Mouse (Mus musculus) lung, postnatal 25 days (tissue): ENCODE measurements around the gene Fars2.
"Not testable (repeated sequence)": the region's sequence is repeated elsewhere in the genome, so short reads cannot be mapped to it uniquely, and the experiment has no call there.

Source experiments
- DNase-seq: peaks from one replicate; pipeline ENCODE4 v3.0.0; 2022; ENCODE audit warnings: low spot score

Fars2 gene

DNA sequence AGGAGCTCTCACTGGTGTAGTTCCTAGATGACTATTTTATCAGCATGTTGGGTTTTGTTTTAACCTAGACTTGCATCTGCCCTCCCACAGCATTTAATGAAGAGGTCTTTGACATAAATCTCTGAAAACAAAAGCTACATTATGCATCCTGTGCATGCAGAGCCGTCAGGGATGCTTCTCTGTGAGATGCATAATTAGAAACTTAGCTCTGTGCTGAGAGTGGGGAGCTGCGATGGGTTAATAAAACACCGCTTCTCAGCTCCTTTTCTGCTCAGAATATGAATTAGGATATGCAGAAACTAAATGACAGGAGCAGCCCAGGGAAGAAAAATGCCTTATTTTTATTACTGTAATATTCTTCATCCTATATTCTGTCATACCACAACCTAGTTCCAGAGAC lies 251.6 kb downstream of the Fars2 start:
- no peak for DNase-seq

DNA sequence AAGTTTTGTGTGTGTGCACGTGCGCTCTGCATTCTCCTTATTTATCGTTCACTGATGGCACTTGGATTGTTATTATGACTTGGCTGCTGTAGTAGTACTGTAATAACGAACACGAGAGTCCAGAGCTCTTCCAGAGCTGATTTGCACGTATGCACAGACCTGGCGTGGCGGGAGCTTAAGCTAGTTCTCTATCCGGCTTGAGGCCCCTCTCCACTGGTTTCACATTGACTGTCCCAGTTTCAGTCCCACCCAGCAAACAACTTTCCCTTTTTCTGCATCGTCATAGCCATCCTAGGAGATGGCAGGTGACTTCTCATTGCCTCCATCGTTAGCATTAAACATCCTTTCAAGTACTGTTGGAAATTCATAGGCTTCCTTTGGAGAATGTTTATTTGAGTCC lies 252.2 kb downstream of the Fars2 start:
- DNase-seq: no peak

DNA sequence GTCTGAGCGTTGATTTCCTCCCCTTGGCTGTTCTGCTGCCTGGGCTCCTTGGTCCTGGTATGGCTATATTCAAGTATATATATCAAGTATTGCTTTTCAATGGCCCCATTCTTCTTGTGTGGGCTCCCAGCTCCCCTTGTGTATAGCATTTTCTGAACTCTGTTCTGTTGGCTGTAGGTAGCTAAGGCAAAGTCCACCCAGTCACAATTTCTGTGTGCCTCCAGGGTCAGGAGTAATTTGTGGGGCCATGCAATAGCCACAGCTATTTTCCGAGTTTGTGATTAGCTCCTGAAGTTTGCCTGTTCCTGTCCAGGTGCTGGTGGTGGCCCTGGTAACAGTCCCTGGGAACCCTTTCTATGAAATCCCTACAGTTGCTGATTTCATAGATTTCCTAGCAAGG lies 266.0 kb downstream of the Fars2 start:
- no peak for DNase-seq

DNA sequence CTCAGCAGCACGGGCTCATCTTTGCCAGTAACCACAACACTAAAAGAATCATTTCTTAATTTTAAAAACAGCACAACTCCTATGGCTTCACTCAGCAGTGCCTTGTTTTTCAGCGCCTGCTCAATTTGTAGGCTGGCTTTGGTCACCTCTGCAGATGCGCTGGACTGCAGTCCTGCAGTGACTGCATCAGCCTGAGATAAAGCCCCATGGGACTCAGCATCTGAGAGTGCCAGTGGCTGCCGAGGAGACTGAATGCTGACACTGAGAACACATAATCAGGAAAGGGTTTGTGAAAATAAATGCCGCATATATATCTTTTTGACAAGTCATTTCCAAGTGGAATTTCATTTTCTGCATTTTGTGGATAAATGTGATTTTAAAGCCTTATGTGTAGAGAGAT lies 268.9 kb downstream of the Fars2 start:
- no peak for DNase-seq

DNA sequence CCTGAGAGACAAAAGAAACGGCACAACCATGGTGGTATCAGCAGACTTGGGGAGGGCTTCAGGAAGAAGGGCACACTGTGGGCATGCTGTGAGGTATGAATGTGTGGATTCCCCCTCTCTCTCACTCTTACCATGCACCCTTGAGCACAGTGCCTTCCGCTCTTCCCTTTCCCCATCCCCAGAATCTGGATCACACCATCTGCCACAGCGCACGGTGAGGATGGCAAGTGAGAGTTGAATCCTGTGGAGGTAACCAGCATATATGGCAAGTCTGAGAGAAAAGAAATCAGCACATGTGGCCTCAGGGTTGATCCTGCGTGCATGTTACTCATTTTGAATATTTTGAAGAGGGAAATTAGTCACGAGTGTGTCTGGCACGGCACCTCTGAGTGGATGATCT lies 274.7 kb downstream of the Fars2 start:
- DNase-seq: no peak

DNA sequence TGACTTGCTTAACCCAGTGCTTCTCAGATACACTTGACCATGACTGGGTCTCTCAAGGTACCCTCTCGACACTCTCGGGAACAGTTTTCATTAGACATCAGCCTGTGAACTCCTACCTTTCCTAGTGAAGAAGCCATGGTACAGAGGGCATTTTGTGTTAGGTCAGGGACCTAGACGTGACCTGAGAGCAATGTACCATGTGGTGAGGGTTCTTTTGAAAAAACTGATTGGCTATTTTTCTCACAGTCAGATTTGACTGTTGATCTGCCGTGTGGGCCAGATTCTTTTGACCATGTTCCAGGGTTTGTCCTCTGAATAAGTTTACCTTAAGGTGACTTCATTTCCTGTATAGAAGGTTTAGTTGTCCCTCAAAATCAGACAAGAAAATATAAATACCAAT lies 275.5 kb downstream of the Fars2 start:
- DNase-seq: no peak

DNA sequence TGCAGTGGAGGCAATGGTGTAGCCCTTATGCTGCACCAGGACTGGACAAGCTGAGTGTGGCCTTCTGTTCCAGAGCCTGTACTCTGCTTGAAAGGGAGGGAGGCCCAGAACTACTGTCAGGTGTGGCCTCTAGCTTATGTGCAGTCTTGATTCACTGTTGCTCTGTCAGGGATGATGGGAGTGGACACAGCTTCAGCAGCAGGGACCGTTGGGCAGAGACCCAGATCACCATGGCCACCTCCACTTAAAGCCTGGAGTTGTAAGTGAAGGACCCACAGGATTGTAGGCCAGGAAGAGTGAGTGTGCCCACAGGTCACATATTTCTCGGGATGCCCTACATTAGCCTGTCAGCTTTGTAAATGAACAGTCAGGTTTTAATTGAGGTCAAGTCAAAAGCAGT lies 283.8 kb downstream of the Fars2 start:
- no peak for DNase-seq

DNA sequence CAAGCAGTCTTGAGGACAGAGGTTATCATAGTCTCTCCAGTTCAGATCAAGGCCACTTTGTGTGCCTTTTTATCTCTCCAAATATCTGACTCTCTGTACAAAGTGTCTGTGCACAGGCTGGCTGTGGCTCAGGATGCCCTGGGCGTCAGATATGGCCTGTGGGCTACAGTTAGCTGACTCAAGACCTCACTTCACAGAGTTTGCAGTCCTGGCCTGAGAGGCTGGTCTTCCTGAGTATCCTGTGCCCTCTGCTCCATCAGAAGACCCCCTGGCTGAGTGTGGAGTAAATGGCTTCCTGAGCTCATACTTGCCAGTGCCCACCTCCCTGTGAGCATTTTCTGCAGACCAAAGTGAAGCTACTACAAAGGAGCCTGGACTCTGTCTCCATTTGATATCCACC lies 296.1 kb downstream of the Fars2 start:
- DNase-seq: no peak

DNA sequence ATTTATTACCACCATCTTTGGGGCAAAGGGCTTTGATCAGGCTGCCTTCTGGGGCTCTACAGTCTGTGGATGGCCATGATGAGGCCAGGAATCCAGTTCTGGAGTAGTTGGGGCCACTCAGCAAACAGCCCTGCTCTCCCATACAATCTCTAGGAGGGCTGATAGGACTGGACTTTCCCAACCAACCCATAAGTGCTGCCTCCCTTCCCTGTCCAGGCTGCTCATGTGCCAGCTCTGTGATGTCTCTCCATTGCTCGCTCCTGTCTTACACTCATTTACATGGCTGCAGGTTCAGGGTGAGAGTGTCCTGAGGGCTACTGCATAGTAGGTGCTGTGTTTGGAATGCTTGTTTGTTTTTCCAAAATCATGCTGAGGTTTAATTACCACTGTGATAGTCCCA lies 298.0 kb downstream of the Fars2 start:
- DNase-seq: no peak

DNA sequence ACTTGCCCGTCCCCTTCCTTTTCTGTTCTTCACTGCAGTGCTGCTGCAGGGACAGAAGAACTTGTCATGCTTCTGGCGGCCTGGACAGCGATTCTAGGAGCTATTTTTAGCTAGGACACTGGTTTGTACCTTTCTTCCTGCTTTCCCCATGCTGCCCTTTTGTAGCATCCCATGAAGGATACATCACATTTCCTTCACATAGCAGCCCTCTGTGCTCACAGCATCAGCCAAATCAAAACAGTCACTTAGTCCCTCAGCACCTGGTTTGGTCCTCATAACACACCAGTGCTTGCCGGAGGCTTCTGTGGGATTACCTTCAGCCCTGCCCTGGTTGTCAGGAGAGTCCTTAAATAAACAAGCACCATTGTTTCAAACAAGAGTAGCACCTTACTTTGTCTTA lies 299.3 kb downstream of the Fars2 start:
- DNase-seq: no peak

DNA sequence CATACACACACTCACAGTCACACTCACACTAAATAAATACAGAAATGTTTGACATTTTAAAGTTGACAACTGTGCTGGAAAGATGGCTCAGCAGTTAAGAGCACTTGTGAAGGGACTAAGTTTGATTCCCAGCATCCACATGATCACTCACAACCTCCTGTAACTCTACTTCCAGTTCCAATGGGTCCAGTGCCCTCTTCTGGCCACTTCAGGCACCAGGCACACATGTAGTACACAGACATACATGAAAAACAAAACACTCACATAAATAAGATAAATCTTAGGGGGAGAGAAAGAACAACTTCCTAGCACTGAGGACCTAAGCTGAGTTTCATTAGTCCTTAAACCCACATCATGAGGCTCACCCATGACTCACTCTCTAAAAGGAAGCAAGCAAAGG lies 302.1 kb downstream of the Fars2 start:
- DNase-seq: no peak

DNA sequence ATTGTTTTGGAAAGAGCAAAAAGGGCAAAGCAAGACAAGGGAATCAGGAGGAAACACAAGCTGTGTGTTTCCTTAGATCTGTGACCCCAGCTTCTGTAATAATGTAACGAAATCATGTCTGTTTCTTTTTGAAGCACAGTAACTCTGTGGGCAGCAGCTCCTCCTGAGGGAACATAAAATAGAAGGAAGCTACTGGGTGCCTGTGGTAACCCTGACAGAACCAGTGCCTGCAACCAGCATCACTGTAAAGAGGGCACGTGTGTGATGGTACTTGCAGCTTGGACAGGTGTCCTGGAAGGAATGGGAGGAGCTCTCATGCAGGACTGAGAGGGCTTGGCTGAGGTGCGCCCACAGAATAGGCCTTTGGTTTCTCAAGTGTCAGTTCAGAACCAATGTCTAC lies 305.2 kb downstream of the Fars2 start:
- no peak for DNase-seq

DNA sequence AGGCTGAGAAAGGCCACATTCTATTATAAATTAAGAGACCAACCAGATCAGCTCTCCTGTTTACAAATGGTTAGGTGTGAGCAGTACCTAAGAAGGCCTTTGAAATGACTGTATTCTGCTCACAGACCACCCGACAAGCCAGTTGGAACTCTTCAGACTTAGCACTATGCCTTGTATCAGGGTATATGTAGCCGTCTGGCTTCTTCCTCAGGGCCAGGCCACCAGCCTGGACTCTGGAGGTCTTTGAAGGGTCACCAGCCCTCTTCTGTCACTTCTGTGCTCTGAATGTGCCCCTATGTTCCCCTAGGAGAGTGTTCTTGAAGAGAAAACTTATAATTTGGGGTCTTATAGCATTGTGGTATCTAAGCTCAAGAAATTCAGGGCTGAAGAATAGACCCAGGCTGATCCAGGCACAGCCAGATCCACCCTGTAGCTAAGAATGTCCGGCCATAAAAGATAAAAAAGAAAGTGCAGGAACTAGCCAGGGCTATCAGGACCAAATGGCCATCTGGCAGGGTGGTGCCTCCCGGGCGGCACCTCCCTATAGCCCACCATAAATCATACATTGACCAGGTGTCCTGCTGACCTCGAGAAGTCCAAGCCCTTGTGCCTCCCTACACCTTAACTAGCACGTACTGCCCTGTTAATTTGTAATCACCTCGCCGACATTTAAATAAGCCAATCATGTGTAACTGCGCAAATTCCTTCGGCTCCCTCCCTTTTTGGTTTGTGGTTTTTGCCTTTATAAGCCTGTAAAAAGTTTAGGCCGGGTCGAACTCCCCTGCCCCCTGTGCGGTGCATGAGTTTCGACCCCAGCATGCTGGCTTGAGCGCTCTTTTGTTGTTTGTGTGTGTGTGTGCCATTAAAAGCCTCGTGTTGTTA lies 308.9 kb downstream of the Fars2 start:
- not testable (repeated sequence) for DNase-seq

DNA sequence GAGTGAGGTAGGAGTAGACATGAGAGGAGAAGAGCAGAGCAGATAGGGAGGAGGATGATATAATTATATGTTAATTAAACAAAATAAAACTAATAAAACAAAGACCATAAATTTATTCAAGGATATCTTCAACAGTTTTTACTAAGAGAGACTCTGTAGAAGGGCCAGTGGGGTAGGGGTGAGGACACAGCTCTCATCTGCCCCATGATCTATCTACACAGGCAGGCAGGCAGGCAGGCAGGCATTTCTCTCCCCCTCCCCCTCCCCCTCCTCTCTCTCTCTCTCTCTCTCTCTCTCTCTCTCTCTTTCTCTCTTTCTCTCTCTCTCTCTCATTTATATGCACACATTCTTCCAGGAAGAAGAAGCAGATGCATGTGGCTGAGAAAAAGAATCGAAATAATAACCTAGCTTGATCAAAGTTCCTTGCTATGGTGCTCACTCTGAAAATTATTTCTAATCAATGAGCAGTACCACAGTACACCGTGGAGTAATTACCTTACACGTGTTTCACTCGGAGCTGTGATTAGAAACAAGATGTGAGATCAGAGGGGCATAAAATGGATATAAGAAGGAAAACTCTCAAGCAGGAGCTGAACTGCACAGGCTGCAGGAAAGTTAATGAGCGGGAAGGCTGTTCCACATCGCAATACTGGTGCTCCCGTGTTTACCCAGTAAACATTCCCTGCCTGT lies 312.4 kb downstream of the Fars2 start:
- no peak for DNase-seq

DNA sequence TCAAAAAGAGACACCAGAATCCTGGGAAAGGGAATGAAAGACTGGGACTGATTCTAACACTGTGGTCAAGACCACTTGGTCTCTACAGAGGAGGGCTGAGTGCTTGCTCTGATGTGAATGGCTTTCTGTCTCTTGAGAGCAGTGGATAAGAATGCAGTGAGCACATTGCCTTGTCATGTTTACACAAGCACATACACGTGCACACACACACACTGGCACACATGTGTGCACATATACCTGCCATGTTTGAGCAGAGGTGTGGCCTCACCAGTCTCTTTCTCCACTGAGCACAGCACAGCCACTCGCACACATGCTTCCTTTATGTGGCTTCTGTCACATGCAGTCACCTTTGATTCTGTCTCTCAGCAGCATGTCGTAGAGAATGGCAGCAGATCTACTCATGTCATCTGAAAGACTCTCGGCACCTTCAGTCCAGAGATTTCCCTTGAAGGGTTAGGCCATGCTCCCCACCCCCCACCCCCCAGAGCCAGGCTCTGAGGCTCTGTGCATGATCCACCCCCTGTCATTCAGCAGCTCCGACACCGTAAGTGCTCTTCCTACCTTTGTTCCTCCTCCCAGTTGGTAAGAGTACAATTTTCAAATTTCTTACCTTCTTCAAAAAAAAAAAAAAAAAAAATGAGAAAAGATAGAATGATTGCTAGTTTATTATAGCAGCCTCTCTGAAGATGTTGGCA lies 313.4 kb downstream of the Fars2 start:
- DNase-seq: no peak

DNA sequence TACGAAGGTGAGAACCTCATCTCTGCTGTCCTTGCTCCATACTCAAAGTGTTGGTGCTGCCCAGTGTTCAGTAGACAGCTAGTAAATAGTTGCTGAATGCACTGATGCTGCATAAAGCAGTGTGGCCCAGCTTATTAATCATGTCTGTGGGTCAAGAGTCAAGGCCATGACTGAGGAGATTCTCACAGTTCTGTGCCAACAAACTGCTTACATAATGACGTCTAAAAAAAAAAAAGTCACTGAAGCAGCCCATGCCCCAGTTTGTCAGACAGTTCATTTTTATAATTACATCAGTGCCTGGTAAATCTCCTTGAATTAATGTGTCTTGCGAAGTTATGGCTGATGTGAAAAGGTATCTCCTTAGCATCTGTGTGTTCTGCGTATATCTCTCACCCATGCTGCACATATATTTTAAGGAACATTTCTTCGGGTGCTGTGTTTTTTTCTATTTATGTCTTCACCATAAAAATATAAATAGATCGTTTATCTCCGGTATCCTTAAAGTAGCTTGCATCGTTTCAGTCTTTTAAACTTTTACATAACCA lies 314.8 kb downstream of the Fars2 start:
- no peak for DNase-seq

DNA sequence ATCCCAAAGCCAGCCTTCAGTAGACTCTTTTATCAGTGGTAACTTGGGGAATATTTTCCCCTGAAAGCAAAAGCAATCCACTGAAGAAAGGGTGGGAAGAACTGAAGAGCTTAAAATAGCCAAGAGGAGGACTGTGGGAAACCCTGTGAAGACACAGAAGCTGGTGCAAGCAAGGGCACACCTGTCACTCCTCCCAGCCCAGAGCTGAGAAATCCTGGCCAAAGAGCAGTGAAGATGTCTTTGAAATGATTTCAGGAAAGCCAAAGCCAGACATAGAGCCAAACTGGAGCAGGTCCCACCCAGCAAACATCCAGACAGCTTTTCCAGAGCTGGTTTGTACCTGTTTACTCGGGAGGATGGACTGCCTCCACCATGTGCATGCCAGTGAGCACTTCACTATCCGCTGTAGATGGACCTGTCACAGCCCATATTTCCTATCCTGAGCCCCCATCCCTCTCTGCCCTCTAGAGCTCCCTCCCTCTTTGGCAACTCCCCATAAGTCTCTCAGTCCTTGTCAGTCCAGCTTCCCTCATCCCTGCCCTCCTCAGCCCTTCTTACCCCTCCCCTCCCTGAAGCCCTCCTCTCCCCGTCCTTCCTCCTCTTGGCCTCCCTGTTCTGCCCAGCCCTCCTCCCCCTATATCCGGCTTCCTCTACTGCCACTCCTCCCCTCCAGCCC lies 327.7 kb downstream of the Fars2 start:
- DNase-seq: no peak

DNA sequence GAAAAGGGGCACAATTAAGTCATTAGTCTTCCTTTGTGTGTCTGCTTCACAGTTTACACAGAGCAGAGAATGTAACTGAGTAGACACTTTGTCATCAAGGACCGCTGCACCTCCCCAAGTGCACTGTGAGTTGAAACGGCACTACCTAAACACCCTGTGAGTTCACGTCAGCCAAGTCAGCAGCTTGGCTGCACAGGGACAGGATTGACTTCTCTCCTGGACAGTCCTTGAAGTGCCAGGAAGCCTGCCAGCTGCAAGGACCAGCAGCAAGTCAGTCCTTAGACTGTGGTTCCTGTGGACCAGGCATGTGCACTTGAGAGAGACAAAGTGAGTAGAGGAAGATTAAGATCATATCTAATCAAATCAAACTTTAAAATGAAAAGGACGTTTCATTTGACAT lies 330.7 kb downstream of the Fars2 start:
- DNase-seq: no peak

DNA sequence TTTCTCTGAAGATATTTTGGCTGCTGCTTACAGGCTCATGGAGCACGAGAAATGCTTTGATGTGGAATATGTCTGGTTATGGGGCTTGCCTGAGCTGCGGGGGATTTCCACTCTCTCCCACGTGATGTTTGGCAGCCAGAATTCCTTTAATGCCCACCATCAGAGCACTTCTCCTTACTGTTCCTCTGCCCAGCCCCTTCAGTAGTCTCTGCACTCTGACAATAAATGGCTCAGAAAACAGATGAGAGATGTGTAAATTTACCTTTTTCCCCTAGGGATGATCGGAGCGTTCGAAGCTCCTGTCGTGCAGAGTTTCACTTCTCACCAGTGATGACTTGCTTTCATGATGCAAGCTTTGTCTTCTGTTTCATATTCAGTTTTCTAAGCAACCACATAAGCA lies 331.4 kb downstream of the Fars2 start:
- no peak for DNase-seq

DNA sequence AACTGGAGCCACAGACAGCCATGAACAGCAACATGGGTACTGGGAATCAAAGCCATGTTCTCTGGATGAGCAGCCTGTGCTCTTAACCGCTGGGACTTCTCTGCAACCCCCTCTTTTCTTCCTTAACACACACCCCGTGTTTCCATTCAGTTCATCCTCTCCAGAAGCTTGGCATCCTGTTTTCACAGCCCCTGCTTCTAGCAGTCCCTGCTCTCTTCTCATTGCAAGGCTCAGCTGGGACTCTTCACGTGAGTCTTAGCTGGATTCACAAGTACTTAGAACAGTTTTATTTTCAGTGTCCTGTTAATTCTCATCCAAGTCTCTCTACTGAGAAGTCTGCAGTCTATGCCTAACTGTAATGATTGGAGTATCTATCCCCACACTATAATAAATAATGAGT lies 334.2 kb downstream of the Fars2 start:
- no peak for DNase-seq

DNA sequence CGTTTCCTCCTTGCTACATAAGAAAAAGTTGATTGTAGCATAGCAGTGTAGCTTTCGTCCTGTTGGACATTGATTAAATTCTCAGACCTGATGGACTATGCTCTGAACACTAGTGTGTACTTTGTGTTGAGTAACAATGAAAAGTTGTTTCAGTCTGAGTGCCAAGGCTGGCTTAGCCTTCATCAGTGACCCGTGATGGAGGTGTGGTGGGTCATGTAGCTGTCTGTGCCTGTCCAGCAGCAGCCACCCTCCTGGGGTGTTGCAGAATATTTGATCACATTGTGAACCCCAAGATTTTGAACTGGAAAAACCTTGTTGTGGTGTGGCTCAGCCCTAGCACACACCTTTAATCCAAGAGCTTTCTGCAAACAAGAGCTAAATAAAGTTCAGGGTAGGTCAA lies 343.3 kb downstream of the Fars2 start:
- no peak for DNase-seq

DNA sequence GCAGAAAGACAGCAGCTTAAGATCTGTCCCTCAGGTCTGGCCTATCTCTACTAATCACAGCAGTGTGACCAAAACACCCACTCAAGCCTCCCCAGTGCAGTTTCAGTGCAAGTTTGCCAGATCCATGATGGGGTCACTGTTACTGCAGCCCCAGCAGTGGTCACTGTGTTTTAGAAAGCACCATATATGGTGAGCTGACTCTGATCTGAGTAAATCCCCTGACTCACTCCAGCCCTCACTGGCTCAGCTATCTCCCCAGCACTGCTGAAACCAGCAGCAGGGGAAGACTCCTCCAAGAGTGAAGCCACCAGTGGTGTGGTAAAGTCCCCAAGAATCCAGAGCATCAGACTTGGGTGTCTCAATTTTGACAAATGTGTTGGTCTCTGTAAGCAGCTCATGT lies 346.5 kb downstream of the Fars2 start:
- no peak for DNase-seq
